Mouse (Mus musculus) lung, postnatal 4 days (tissue): ENCODE data around the gene Slc27a5.
A peak's percentile ranks its signal among the peaks of the same experiment; 100 is the strongest.

Source experiments
- DNase-seq, 2 experiments: peaks; one replicate each; pipeline ENCODE4 v3.0.0; 2021

Slc27a5 gene

GRCm38 (mm10) chr7:13023928-13024731, 26.1 kb upstream of the Slc27a5 start:
- DNase-seq = peak; percentile 95

- peak; percentile 85 to 93 for DNase-seq
Observed at GRCm38 (mm10) chr7:13022773-13023535, 25.0 kb upstream of the Slc27a5 start.

GRCm38 (mm10) chr7:13015217-13015616, 17.2 kb upstream of the Slc27a5 start:
- no peak for DNase-seq

GRCm38 (mm10) chr7:13014275-13014839, 16.4 kb upstream of the Slc27a5 start:
- no peak for DNase-seq

GRCm38 (mm10) chr7:13013671-13014070, 15.7 kb upstream of the Slc27a5 start:
- DNase-seq = no peak

GRCm38 (mm10) chr7:13010005-13010908, 12.3 kb upstream of the Slc27a5 start, which contains the start of gene Zbtb45:
Gene Zbtb45 (minus strand): TSS chr7:13010034.
- peak in 1 of 2 experiments; percentile 21 for DNase-seq

GRCm38 (mm10) chr7:13009143-13010004, 11.4 kb upstream of the Slc27a5 start:
- peak; percentile 95 to 96 for DNase-seq

GRCm38 (mm10) chr7:13007341-13008092, 9.5 kb upstream of the Slc27a5 start:
- DNase-seq = no peak

- no peak for DNase-seq
Observed at GRCm38 (mm10) chr7:13006531-13006930, 8.5 kb upstream of the Slc27a5 start.

GRCm38 (mm10) chr7:13006011-13006410, 8.0 kb upstream of the Slc27a5 start:
- DNase-seq = no peak

GRCm38 (mm10) chr7:13003380-13003779, 5.4 kb upstream of the Slc27a5 start:
- DNase-seq = no peak

GRCm38 (mm10) chr7:13001584-13001983, 3.6 kb upstream of the Slc27a5 start:
- DNase-seq = no peak

- no peak for DNase-seq
Observed at GRCm38 (mm10) chr7:12998851-12999250, 859 bp upstream of the Slc27a5 start, which contains the start of gene Trim28. Gene Trim28 (plus strand): TSS chr7:12999114.

- DNase-seq = no peak
Observed at GRCm38 (mm10) chr7:12997230-12997629, 762 bp downstream of the Slc27a5 start.

GRCm38 (mm10) chr7:12995862-12996261, 2.1 kb downstream of the Slc27a5 start:
- no peak for DNase-seq

GRCm38 (mm10) chr7:12993148-12993547, 4.8 kb downstream of the Slc27a5 start:
- DNase-seq = no peak

GRCm38 (mm10) chr7:12992222-12992621, 5.8 kb downstream of the Slc27a5 start:
- peak in 1 of 2 experiments; percentile 59 for DNase-seq

GRCm38 (mm10) chr7:12987409-12988189, 10.4 kb downstream of the Slc27a5 start:
- DNase-seq = no peak

- no peak for DNase-seq
Observed at GRCm38 (mm10) chr7:12986906-12987305, 11.1 kb downstream of the Slc27a5 start.

- DNase-seq = no peak
Observed at GRCm38 (mm10) chr7:12985724-12986123, 12.3 kb downstream of the Slc27a5 start.
